Mouse (Mus musculus) small intestine, adult 2 months (tissue): ENCODE results near the gene Ccna1.

Source experiments
- CTCF ChIP-seq: fragments of 200-500 bp; IDR thresholded peaks from 2 replicates; pipeline ENCODE4 v1.5.1; 2012; ENCODE audit warnings: low read depth, mild to moderate bottlenecking, control low read depth, inconsistent platforms, low read length, moderate library complexity, mixed read lengths; ENCODE audit not compliant: insufficient replicate concordance, insufficient read length; ENCODE audit errors: extremely low read depth
- POLR2A ChIP-seq: fragments of 200-500 bp; IDR thresholded peaks from 2 replicates; pipeline ENCODE4 v1.6.1; 2012; ENCODE audit warnings: low read depth, mild to moderate bottlenecking, control low read depth, inconsistent platforms, low read length, moderate library complexity

- TF ChIP-seq CTCF (no peak), POLR2A (no peak)
These were observed 51.3 kb downstream of the Ccna1 start for GRCm38 (mm10) chr3:55004036-55004435.
